Mouse (Mus musculus): ENCODE results near the gene Myo1e. TPM values are rescaled to one million over a fixed set of nuclear protein-coding genes. Genes with fewer than 3 reads are reported as not detected.

Myo1e gene
- polyA plus RNA-seq, 1 experiment from 2014 or later: 17.0 TPM

- H3K4me3 ChIP-seq (replicated peaks; ENCODE audit: low read depth, low read length): no peak overlapping the region
- no peak overlapping the region for H3K9ac ChIP-seq (ENCODE audit: low read depth, low read length)
- H3K27me3 ChIP-seq (ENCODE audit: insufficient read depth, low read length): no peaks in the 10 kb centered on the region
- DNase-seq (ENCODE audit: low spot score) (no peak), ATAC-seq (replicated peaks; ENCODE audit: low FRiP score, low read depth) (no peak)
- H3K36me3 ChIP-seq (ENCODE audit: insufficient read depth, low read length): no peaks in the 10 kb centered on the region
- H3K9me3 ChIP-seq (replicated peaks; ENCODE audit: low read length): no peaks in the 10 kb centered on the region
- H3K4me1 ChIP-seq (replicated peaks; ENCODE audit: insufficient read depth, low read length): no peaks in the 10 kb centered on the region
- WGBS: 46% methylated on average over 12 of the region's 12 CpGs
- H3K27ac ChIP-seq: no peak overlapping the region
- H3K4me2 ChIP-seq (ENCODE audit: low read length): no peak overlapping the region
- TF ChIP-seq CTCF (IDR thresholded peaks at IDR 0.05; ENCODE audit: low read depth): no peak
Measured at GRCm38 (mm10) chr9:70181719-70182118, 25.4 kb upstream of the Myo1e start.

- ATAC-seq (replicated peaks; ENCODE audit: low FRiP score, low read depth) (no peak), DNase-seq (ENCODE audit: low spot score) (no peak)
- Histone ChIP-seq H3K4me1 (replicated peaks; ENCODE audit: insufficient read depth, low read length) (no peaks in the 10 kb centered on the region), H3K9ac (ENCODE audit: low read depth, low read length) (no peak overlapping the region), H3K9me3 (replicated peaks; ENCODE audit: low read length) (no peaks in the 10 kb centered on the region), H3K27ac (no peak overlapping the region), H3K27me3 (ENCODE audit: insufficient read depth, low read length) (no peaks in the 10 kb centered on the region), H3K36me3 (ENCODE audit: insufficient read depth, low read length) (no peaks in the 10 kb centered on the region), H3K4me3 (replicated peaks; ENCODE audit: low read depth, low read length) (no peak overlapping the region), H3K4me2 (ENCODE audit: low read length) (no peak overlapping the region)
- 60% methylated on average over 7 of the region's 7 CpGs for WGBS
- no peak for TF ChIP-seq CTCF (IDR thresholded peaks at IDR 0.05; ENCODE audit: low read depth)
Measured at GRCm38 (mm10) chr9:70182639-70183038, 24.5 kb upstream of the Myo1e start.

- no peak for TF ChIP-seq CTCF (IDR thresholded peaks at IDR 0.05; ENCODE audit: low read depth)
- 69% methylated on average over 5 of the region's 5 CpGs for WGBS
- Histone ChIP-seq H3K9me3 (replicated peaks; ENCODE audit: low read length) (no peaks in the 10 kb centered on the region), H3K36me3 (ENCODE audit: insufficient read depth, low read length) (no peaks in the 10 kb centered on the region), H3K27ac (no peak overlapping the region), H3K4me1 (replicated peaks; ENCODE audit: insufficient read depth, low read length) (no peaks in the 10 kb centered on the region), H3K4me3 (replicated peaks; ENCODE audit: low read depth, low read length) (no peak overlapping the region), H3K9ac (ENCODE audit: low read depth, low read length) (no peak overlapping the region), H3K27me3 (ENCODE audit: insufficient read depth, low read length) (no peaks in the 10 kb centered on the region), H3K4me2 (ENCODE audit: low read length) (no peak overlapping the region)
- ATAC-seq (replicated peaks; ENCODE audit: low FRiP score, low read depth) (no peak), DNase-seq (ENCODE audit: low spot score) (no peak)
Measured at GRCm38 (mm10) chr9:70192336-70192735, 14.8 kb upstream of the Myo1e start.

GRCm38 (mm10) chr9:70194622-70195021 is 12.5 kb upstream of the Myo1e start:
- DNase-seq (ENCODE audit: low spot score) (no peak), ATAC-seq (replicated peaks; ENCODE audit: low FRiP score, low read depth) (no peak)
- H3K4me1 ChIP-seq (replicated peaks; ENCODE audit: insufficient read depth, low read length): no peaks in the 10 kb centered on the region
- H3K36me3 ChIP-seq (ENCODE audit: insufficient read depth, low read length): no peaks in the 10 kb centered on the region
- no peak overlapping the region for H3K4me3 ChIP-seq (replicated peaks; ENCODE audit: low read depth, low read length)
- H3K4me2 ChIP-seq (ENCODE audit: low read length): no peak overlapping the region
- H3K27me3 ChIP-seq (ENCODE audit: insufficient read depth, low read length): no peaks in the 10 kb centered on the region
- no peak overlapping the region for H3K9ac ChIP-seq (ENCODE audit: low read depth, low read length)
- no peak overlapping the region for H3K27ac ChIP-seq
- H3K9me3 ChIP-seq (replicated peaks; ENCODE audit: low read length): no peaks in the 10 kb centered on the region
- WGBS: 83% methylated on average over 11 of the region's 11 CpGs
- no peak for TF ChIP-seq CTCF (IDR thresholded peaks at IDR 0.05; ENCODE audit: low read depth)

GRCm38 (mm10) chr9:70196956-70197659 is 10.0 kb upstream of the Myo1e start:
- Histone ChIP-seq H3K4me2 (ENCODE audit: low read length) (no peak overlapping the region), H3K36me3 (ENCODE audit: insufficient read depth, low read length) (no peaks in the 10 kb centered on the region), H3K27ac (no peak overlapping the region), H3K9me3 (replicated peaks; ENCODE audit: low read length) (no peaks in the 10 kb centered on the region), H3K9ac (ENCODE audit: low read depth, low read length) (no peak overlapping the region), H3K4me3 (replicated peaks; ENCODE audit: low read depth, low read length) (no peak overlapping the region), H3K4me1 (replicated peaks; ENCODE audit: insufficient read depth, low read length) (no peaks in the 10 kb centered on the region), H3K27me3 (ENCODE audit: insufficient read depth, low read length) (no peaks in the 10 kb centered on the region)
- ATAC-seq (replicated peaks; ENCODE audit: low FRiP score, low read depth) (no peak), DNase-seq (ENCODE audit: low spot score) (no peak)
- no peak for TF ChIP-seq CTCF (IDR thresholded peaks at IDR 0.05; ENCODE audit: low read depth)
- WGBS: 87% methylated on average over 15 of the region's 15 CpGs

- no peaks in the 10 kb centered on the region for H3K27me3 ChIP-seq (ENCODE audit: insufficient read depth, low read length)
- WGBS: 91% methylated on average over 8 of the region's 8 CpGs
- H3K4me3 ChIP-seq (replicated peaks; ENCODE audit: low read depth, low read length): no peak overlapping the region
- no peaks in the 10 kb centered on the region for H3K36me3 ChIP-seq (ENCODE audit: insufficient read depth, low read length)
- H3K9me3 ChIP-seq (replicated peaks; ENCODE audit: low read length): no peaks in the 10 kb centered on the region
- no peaks in the 10 kb centered on the region for H3K4me1 ChIP-seq (replicated peaks; ENCODE audit: insufficient read depth, low read length)
- H3K27ac ChIP-seq: no peak overlapping the region
- ATAC-seq (replicated peaks; ENCODE audit: low FRiP score, low read depth) (no peak), DNase-seq (ENCODE audit: low spot score) (no peak)
- H3K9ac ChIP-seq (ENCODE audit: low read depth, low read length): no peak overlapping the region
- no peak overlapping the region for H3K4me2 ChIP-seq (ENCODE audit: low read length)
- TF ChIP-seq CTCF (IDR thresholded peaks at IDR 0.05; ENCODE audit: low read depth): no peak
Measured at GRCm38 (mm10) chr9:70197992-70198391, 9.2 kb upstream of the Myo1e start.

GRCm38 (mm10) chr9:70202753-70203152 is 4.4 kb upstream of the Myo1e start:
- WGBS: 62% methylated on average over 5 of the region's 5 CpGs
- no peak for ATAC-seq (replicated peaks; ENCODE audit: low FRiP score, low read depth)

More at GRCm38 (mm10) chr9:70202753-70203152, 4.4 kb upstream of the Myo1e start:
- Histone ChIP-seq H3K4me2 (ENCODE audit: low read length) (no peak overlapping the region), H3K4me1 (replicated peaks; ENCODE audit: insufficient read depth, low read length) (no peaks in the 10 kb centered on the region), H3K4me3 (replicated peaks; ENCODE audit: low read depth, low read length) (no peak overlapping the region), H3K27ac (no peak overlapping the region), H3K9me3 (replicated peaks; ENCODE audit: low read length) (no peaks in the 10 kb centered on the region), H3K27me3 (ENCODE audit: insufficient read depth, low read length) (no peaks in the 10 kb centered on the region), H3K9ac (ENCODE audit: low read depth, low read length) (no peak overlapping the region), H3K36me3 (ENCODE audit: insufficient read depth, low read length) (no peaks in the 10 kb centered on the region)
- TF ChIP-seq CTCF (IDR thresholded peaks at IDR 0.05; ENCODE audit: low read depth): peak; percentile 76
- DNase-seq (ENCODE audit: low spot score): peak; percentile 45
